Mouse (Mus musculus) embryo, embryonic 9.5 days (tissue): Measurements from ENCODE around the gene Aldh1l1.

ENCODE experiments used
- DNase-seq: peaks from one replicate; pipeline ENCODE4 v3.0.0-alpha.2; 2017; ENCODE audit errors: extremely low spot score

Aldh1l1 gene

DNA sequence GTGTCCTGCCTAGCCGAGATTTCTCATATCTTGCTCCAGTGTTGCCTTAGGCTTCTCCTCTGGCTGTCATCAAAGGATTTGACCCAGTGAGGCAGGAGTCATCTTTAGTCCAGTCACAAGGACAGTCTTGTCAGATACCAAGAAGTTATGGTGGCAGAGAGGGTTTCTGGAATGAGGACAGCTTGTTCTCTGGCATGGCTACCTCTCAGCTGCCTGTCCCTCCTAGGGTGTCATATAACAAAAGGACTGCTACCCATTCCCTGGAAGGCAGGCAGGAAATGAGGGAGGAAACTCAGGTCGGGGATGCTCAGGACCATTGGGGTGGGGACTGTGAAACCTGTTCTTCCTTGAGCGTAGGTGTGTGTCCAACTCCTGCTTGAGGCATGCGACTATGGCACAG is 14.1 kb upstream of the Aldh1l1 start:
- DNase-seq, result no peak

DNA sequence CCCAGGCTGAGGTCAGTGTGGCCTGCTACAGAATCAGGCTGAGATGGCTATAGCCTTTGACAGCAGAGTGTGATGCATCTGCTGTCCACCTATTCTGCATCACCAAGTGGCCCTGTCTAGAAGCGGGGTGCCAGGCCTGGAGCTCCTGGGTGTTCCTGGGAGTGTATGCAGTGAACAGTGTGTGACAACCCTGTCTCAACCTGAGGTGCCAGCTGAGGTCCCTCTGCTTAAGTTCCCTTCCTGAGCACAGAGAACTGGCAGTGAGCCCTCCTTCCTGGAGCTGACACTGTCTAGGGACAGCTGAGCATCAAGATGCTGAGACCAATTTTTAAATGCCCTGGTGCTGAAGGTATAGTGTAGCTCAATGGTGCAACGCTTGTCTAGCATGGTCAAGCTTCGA is 13.5 kb upstream of the Aldh1l1 start:
- no peak for DNase-seq

DNA sequence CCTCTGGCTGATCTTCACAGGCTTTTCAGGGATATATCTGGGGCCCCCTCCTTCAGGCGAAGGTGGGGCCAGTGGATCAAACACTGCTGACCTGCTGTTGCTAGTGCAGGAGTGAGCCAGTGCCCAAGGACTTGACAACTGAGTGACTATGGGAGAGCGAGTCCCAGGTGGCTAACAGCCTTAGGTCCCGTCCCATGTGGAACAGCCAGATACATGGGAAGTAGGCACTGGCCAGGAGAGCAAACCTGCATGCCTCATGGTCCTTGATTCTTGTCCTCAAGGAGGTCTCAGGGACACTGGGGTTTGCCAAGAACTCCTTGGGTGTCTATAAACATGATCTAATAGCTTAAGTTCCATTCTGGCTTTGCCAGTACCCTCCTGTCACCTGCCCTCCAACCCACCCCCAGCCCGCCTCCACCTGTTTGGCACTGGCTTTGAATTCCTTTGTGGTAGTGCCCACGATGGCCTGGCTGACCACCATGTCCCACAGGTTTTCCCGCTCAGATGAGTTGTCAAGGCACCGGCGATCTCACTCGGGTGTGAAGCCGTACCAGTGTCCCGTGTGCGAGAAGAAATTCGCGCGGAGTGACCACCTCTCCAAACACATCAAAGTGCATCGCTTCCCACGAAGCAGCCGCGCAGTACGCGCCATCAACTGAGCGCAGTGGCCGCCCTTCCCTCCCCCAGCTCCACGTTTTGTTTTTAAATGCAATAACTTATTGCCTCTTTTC is 12.4 kb upstream of the Aldh1l1 start:
- DNase-seq, result no peak

- no peak for DNase-seq
Measured at GRCm38 (mm10) chr6:90474361-90474750, 11.9 kb upstream of the Aldh1l1 start.

DNA sequence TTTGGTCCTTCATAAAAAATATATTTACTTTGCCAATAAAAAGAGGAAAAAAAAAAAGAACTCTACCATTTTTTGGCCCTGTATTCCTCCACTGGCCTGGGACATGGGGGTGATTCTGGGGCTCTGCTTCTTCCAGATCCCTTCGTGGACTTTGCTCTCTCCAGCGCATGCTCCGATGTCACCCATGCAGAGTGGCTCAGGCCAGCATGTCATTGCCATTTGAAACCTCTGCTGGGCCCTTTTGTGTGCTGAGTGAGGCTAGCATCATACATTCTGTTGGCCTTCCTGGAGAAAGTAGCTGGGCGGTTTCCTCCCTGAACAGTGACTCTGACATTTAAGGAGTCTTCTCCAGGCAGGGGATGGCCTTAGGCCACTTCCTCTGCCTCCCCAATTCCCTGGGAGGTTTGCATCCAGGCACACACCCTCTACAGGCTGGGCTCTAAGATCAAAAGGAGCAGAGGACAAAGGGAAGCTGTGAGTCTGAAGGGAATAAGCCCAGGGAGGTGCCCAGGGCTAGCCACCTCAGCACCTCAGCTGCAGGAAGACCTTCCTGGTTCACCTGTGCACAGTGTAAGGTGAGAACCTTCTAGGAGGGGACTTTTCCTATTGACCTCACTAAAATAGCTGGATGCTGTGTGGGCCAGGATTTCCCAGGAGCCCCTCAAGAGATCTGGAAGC is 10.9 kb upstream of the Aldh1l1 start:
- no peak for DNase-seq

DNA sequence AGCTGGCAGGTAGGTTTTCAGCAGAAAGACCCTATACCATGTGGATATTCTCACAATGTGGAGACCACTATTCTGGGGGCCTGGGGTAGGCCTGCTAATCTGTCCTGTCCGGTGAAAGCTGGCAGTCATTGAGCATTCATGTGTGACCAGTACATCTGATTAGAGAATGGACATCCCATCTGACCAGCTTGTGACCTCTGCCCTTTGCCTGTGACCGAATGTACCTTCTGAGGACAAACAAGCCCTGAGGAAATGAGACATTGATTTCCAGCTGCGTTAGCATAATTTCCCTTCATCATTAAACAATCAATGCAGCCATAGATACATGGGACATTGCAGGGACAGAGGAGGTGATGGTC is 10.4 kb upstream of the Aldh1l1 start:
- DNase-seq, result no peak

DNA sequence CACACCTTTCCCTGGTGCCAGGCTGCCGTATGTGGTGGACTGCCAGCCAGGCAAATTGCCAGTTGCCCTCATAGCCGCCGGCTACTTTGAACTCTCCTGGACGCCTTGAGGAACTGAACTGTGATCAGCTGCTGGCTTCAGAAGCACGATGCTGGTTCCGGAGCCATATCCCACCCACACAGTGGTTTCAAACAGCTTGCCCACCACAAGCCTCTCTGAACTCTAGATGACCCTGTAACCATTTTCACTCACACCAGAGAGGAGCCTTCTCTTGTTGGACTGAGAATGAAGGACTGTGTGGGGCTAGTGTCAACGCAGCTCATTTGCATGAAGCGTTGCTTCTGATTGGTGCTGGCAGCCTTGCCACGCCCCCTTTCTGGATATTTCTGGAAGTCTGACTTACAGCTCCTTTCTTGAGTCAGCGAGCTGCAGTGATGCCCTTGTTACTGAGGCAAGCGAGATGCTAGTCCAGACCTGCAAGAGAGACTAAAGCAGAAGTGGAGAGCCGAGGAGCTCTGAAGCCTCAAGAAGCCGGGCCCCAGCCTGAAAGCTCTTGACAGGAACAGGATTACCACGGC is 9.2 kb upstream of the Aldh1l1 start:
- DNase-seq, result no peak

GRCm38 (mm10) chr6:90484249-90484648 is 2.0 kb upstream of the Aldh1l1 start:
- no peak for DNase-seq

DNA sequence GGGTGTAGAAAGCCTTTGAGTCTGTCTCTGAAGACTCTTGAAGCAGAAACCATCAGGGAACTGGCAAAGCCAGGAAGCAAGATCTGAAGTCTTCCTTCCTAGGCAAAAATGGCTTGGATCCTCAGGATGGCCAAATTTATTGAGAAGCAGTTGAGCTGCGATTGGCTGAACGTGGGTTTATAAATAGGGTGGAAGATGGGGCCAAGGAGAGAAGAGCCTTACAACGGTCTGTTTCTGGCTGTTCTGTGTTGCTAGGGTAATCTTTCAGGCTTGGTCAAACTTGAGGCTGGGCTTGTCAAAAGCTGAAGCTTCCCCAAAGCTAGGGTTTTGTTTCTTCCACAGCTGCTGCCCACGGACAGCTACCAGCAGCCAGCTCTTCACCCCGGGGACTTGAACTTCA is 1.4 kb upstream of the Aldh1l1 start:
- no peak for DNase-seq

GRCm38 (mm10) chr6:90487531-90487930 is 1.3 kb downstream of the Aldh1l1 start:
- DNase-seq, result no peak

GRCm38 (mm10) chr6:90489532-90489931 is 3.3 kb downstream of the Aldh1l1 start:
- DNase-seq, result no peak

DNA sequence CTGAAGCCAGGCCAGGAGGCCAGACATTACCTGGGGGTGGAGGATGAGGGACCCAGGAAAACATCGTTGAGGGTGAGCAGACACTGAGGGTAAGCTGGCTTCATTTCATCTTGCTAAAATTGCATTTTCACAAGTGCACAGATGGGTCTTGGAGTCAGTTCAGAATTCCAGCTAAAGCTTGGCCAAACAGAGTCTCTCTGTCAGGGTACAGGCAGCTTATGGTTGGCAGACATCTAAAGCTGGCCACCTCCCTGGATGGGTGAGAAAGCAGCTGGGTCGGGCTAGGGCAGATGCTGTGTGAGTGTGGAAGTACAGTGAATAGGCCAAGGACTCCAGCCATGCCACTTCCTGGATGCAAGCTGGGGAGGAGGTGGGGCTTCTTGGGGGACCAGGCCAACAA is 4.7 kb downstream of the Aldh1l1 start:
- no peak for DNase-seq

GRCm38 (mm10) chr6:90491956-90492744 is 5.9 kb downstream of the Aldh1l1 start:
- DNase-seq, result no peak

GRCm38 (mm10) chr6:90494155-90494554 is 7.9 kb downstream of the Aldh1l1 start:
- DNase-seq, result no peak

DNA sequence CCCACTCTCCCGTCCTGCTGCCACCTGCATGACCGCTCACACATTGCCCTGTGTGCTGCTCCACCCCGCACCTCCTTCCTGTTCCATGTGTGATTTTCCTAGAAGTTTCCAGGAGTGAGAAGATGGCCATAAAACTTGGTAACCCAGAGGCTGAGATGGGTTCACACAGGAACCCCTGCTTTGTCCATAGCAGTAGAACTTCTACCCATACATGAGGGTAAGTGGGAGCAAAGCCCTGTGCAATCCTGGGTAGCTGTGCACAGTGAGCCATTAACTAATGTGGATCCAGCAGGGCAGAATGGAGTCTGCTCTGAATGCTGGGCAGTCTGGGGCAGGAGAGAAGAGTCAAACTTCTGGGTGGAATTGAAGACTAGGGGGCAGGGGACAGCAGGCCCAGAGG is 8.3 kb downstream of the Aldh1l1 start:
- no peak for DNase-seq

GRCm38 (mm10) chr6:90495282-90495912 is 9.2 kb downstream of the Aldh1l1 start:
- DNase-seq, result no peak

GRCm38 (mm10) chr6:90496217-90496616 is 10.0 kb downstream of the Aldh1l1 start:
- DNase-seq, result no peak

GRCm38 (mm10) chr6:90499509-90499908 is 13.3 kb downstream of the Aldh1l1 start:
- no peak for DNase-seq

DNA sequence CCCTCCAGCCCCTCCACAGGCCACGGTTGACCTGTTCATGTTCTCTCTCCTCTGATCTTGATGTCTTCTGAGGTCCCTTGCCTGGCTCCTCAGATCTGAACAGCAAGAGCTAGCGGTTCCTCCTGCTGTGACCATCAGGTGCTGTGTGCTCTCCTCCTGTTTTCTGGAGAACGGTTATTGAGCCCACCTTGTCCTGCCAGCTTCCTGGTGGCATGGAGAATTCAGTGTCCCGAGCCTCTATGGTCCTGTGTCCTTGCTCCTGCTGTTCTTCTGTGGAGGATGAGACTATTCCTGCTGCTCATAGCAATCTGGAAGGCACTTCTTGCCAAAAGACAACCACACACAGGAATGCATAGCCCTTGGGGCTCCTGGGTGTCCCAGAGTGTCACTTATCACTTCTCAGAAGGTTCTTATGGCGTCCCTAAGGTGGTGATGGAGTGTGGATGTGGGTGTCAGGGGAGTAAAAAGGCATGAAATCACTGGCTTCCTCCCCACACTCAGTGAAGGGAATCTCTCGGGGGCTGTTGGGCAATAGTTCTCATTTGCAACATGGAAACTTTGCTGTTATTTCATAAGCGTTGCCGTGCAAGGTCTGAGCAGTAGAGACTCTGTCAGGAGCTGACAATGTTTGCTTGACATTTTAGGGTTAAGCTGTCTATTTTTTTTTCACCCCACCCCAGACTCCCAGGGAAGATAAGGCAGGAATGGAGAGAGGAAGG is 15.2 kb downstream of the Aldh1l1 start:
- no peak for DNase-seq

- no peak for DNase-seq
Measured at GRCm38 (mm10) chr6:90505906-90506305, 19.7 kb downstream of the Aldh1l1 start.

GRCm38 (mm10) chr6:90506673-90507311 is 20.6 kb downstream of the Aldh1l1 start:
- DNase-seq, result no peak
